ENCODE assay signal across 26 mouse cellular contexts in the genomic region with DNA sequence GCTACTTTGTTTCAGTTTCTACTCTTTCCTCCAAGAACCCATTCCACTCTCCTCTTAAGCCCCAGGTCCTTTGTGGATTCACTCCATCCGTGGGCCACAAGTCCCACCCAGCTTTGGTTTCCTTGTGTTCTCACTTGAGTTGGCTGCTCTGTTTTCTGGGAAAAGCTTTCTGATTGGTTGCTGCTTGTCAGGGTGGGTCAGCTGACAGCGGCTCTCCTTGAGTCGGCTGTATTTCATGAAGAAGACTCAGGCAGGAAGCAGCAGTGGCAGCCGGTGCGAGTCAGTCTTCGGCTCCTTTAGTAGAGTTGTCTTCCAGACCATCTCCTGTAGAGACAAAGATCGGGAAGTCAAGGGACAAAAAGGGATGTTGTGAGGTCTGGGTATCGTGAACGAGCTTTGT.
A peak's percentile ranks its signal among the peaks of the same experiment; 100 is the strongest.
DNase-seq lines count a peak whose midpoint lies in the region; ATAC-seq and TF ChIP-seq lines count a peak whose summit lies in the region.
"Had no signal": no experiment of that assay in that cellular context is flagged by ENCODE, and none has a peak within 500 bp of the region (broad histone marks: within the 10 kb centered on the region; RNA-seq: fewer than 3 reads in every experiment).

No protein-coding gene starts in this region.

- no peak overlapping the region for H3K9ac ChIP-seq in CH12.LX (ENCODE audit: insufficient read depth, low read depth)
- H3K9ac ChIP-seq in intestine, embryonic 15.5 days: no peak overlapping the region
- H3K9ac ChIP-seq: embryonic facial prominence, embryonic 12.5 days; embryonic facial prominence, embryonic 15.5 days; forebrain, postnatal 0 days; heart, embryonic 13.5 days; hindbrain, embryonic 14.5 days had no signal

- no peaks in the 10 kb centered on the region for H3K9me3 ChIP-seq in CH12.LX (replicated peaks; ENCODE audit: low read length)
- no peaks in the 10 kb centered on the region for H3K9me3 ChIP-seq in intestine, embryonic 15.5 days
- H3K9me3 ChIP-seq: embryonic facial prominence, embryonic 12.5 days; embryonic facial prominence, embryonic 15.5 days; heart, embryonic 13.5 days had no signal

- H3K27me3 ChIP-seq in testis, adult 2 months (ENCODE audit: control insufficient read depth, insufficient read depth, low read length): no peaks in the 10 kb centered on the region
- H3K27me3 ChIP-seq in CH12.LX (replicated peaks): peaks cover 66% of the 10 kb centered on the region
- H3K27me3 ChIP-seq in intestine, embryonic 15.5 days (replicated peaks): no peaks in the 10 kb centered on the region
- H3K27me3 ChIP-seq: embryonic facial prominence, embryonic 12.5 days; embryonic facial prominence, embryonic 15.5 days; heart, embryonic 13.5 days; Patski had no signal

- no peak for TF ChIP-seq POLR2A in testis, adult 2 months (IDR thresholded peaks at IDR 0.05; ENCODE audit: control insufficient read depth, low read depth, low read length)
- no peak for TF ChIP-seq POLR2A in CH12.LX (IDR thresholded peaks at IDR 0.05; ENCODE audit: low read depth, low read length)

- H3K4me1 ChIP-seq in testis, adult 2 months (ENCODE audit: control insufficient read depth, insufficient read depth, low read length): no peaks in the 10 kb centered on the region
- H3K4me1 ChIP-seq in CH12.LX (ENCODE audit: control insufficient read depth in 1 of 2, insufficient read depth in 2 of 2): no peaks in the 10 kb centered on the region
- no peaks in the 10 kb centered on the region for H3K4me1 ChIP-seq in intestine, embryonic 15.5 days (replicated peaks)
- H3K4me1 ChIP-seq: embryonic facial prominence, embryonic 12.5 days; embryonic facial prominence, embryonic 15.5 days; heart, embryonic 13.5 days had no signal

- ATAC-seq in intestine, embryonic 15.5 days: no peak
- ATAC-seq: forebrain, embryonic 14.5 days; forebrain, postnatal 0 days; hindbrain, postnatal 0 days; inflammation-experienced regulatory T-cells, adult 6 months; Patski had no signal

- H3K4me3 ChIP-seq in gastrocnemius, adult 2 months: peak overlapping the region; percentile 5; the same call in 1 of the 2 replicates
- peak overlapping the region; percentile 15; the same call in 1 of the 2 replicates for H3K4me3 ChIP-seq in testis, adult 2 months (ENCODE audit: control insufficient read depth, low read depth, low read length)
- no peak overlapping the region for H3K4me3 ChIP-seq in CH12.LX (replicated peaks in 1 of 3; ENCODE audit: low read depth in 2 of 3, low read length in 2 of 3, poor library complexity in 1 of 3)
- no peak overlapping the region for H3K4me3 ChIP-seq in intestine, embryonic 15.5 days (replicated peaks)
- H3K4me3 ChIP-seq: embryonic facial prominence, embryonic 12.5 days; embryonic facial prominence, embryonic 15.5 days; heart, embryonic 13.5 days had no signal

- in situ Hi-C loops in CH12.LX (cut with MboI; ENCODE audit: low pct_ligation_motif_present, low pct_unique_long_range_greater_than_20kb, low sequenced_read_pairs): no loop called here

- no peak for TF ChIP-seq EP300 in CH12.LX (IDR thresholded peaks at IDR 0.05; ENCODE audit: low read length)

- H3K79me2 ChIP-seq in CH12.LX (replicated peaks; ENCODE audit: control insufficient read depth, extremely low read depth, insufficient read depth, poor library complexity, severe bottlenecking): no peaks in the 10 kb centered on the region

- dilution Hi-C loops in CH12.LX (cut with MboI; ENCODE audit: extremely low pct_ligation_motif_present, extremely low pct_unique_long_range_greater_than_20kb, low sequenced_read_pairs): no loop called here

- no peaks in the 10 kb centered on the region for H3K36me3 ChIP-seq in testis, adult 2 months (ENCODE audit: control insufficient read depth, insufficient read depth, low read length)
- H3K36me3 ChIP-seq in CH12.LX (replicated peaks in 1 of 2; ENCODE audit: control insufficient read depth in 1 of 2, insufficient read depth in 1 of 2, low read length in 1 of 2): no peaks in the 10 kb centered on the region
- no peaks in the 10 kb centered on the region for H3K36me3 ChIP-seq in intestine, embryonic 15.5 days
- H3K36me3 ChIP-seq: embryonic facial prominence, embryonic 12.5 days; embryonic facial prominence, embryonic 15.5 days; heart, embryonic 13.5 days had no signal

- TF ChIP-seq CTCF in gastrocnemius, adult 2 months (IDR thresholded peaks at IDR 0.05): no peak
- no peak for TF ChIP-seq CTCF in testis, adult 2 months (IDR thresholded peaks at IDR 0.05; ENCODE audit: control insufficient read depth, insufficient read depth, insufficient replicate concordance, low read depth, low read length)
- TF ChIP-seq CTCF in CH12.LX (conservative IDR thresholded peaks at IDR 0.05 in 1 of 2, IDR thresholded peaks at IDR 0.05 in 1 of 2; ENCODE audit: low read depth in 2 of 2, low read length in 2 of 2): no peak

- 59% methylated on average over 9 of the region's 9 CpGs for WGBS in intestine, embryonic 15.5 days

- DNase-seq in gastrocnemius, adult 2 months: no peak
- no peak for DNase-seq in gastrocnemius, adult 18-20 months (ENCODE audit: low spot score)
- DNase-seq in testis, postnatal 10 days (ENCODE audit: low spot score): no peak
- DNase-seq in CH12.LX (ENCODE audit: extremely low read depth) (no peak), liver (no peak)
- peak; percentile 14 for DNase-seq in testis, postnatal 14 days (ENCODE audit: low spot score)
- DNase-seq: adrenal gland, postnatal 10 days; adrenal gland, postnatal 36 days; cerebellum, adult 18-20 months; cerebellum, adult 9-10 months; cerebellum, postnatal 14 days; forebrain, postnatal 0 days; gastrocnemius, postnatal 14 days; heart, adult 18-20 months; heart, postnatal 14 days; heart, postnatal 4 days had no signal

- intact Hi-C loops in gastrocnemius, adult 2 months (cut with DNase I): no loop called here

- no peak for TF ChIP-seq RAD21 in CH12.LX (IDR thresholded peaks at IDR 0.05; ENCODE audit: low read depth, low read length)

- no peak overlapping the region for H3K27ac ChIP-seq in gastrocnemius, adult 2 months
- H3K27ac ChIP-seq in testis, adult 2 months (ENCODE audit: control insufficient read depth, insufficient read depth, low read depth, low read length): no peak overlapping the region
- no peak overlapping the region for H3K27ac ChIP-seq in CH12.LX (ENCODE audit: insufficient read depth, low read depth)
- no peak overlapping the region for H3K27ac ChIP-seq in intestine, embryonic 15.5 days
- H3K27ac ChIP-seq: embryonic facial prominence, embryonic 12.5 days; embryonic facial prominence, embryonic 15.5 days; heart, embryonic 13.5 days; hindbrain, embryonic 14.5 days; hindbrain, postnatal 0 days had no signal

- H3K4me2 ChIP-seq in CH12.LX (ENCODE audit: insufficient read depth, low read depth, poor library complexity, severe bottlenecking): peak overlapping the region; percentile 22
- no peak overlapping the region for H3K4me2 ChIP-seq in intestine, embryonic 15.5 days (replicated peaks)
- H3K4me2 ChIP-seq: embryonic facial prominence, embryonic 12.5 days; embryonic facial prominence, embryonic 15.5 days; heart, embryonic 13.5 days; hindbrain, embryonic 14.5 days had no signal

TF ChIP-seq in CH12.LX, 34 proteins besides CTCF, POLR2A, EP300 and RAD21:
- TF ChIP-seq JUND (conservative IDR thresholded peaks at IDR 0.05; ENCODE audit: low read depth, low read length) (no peak), MYC (IDR thresholded peaks at IDR 0.05; ENCODE audit: low read depth, low read length) (no peak), MAZ (IDR thresholded peaks at IDR 0.05; ENCODE audit: low read depth, low read length) (no peak), MXI1 (IDR thresholded peaks at IDR 0.05; ENCODE audit: low read depth, low read length) (no peak), GABPA (IDR thresholded peaks at IDR 0.05; ENCODE audit: insufficient replicate concordance, low read depth, low read length) (no peak), ELF1 (IDR thresholded peaks at IDR 0.05; ENCODE audit: low read depth, low read length) (no peak), RCOR1 (conservative IDR thresholded peaks at IDR 0.05; ENCODE audit: low read depth, low read length) (no peak)

Comparison
In these comparisons a context has a peak if more than half of its experiments do, and no peak if none do; other contexts are left out.
1. H3K4me3 ChIP-seq: peak in gastrocnemius, adult 2 months (single experiment) and testis, adult 2 months (single experiment); none in CH12.LX (0 of 3) and intestine, embryonic 15.5 days (single experiment).